7 mouse cellular contexts compared by ENCODE assay signal in the genomic region with DNA sequence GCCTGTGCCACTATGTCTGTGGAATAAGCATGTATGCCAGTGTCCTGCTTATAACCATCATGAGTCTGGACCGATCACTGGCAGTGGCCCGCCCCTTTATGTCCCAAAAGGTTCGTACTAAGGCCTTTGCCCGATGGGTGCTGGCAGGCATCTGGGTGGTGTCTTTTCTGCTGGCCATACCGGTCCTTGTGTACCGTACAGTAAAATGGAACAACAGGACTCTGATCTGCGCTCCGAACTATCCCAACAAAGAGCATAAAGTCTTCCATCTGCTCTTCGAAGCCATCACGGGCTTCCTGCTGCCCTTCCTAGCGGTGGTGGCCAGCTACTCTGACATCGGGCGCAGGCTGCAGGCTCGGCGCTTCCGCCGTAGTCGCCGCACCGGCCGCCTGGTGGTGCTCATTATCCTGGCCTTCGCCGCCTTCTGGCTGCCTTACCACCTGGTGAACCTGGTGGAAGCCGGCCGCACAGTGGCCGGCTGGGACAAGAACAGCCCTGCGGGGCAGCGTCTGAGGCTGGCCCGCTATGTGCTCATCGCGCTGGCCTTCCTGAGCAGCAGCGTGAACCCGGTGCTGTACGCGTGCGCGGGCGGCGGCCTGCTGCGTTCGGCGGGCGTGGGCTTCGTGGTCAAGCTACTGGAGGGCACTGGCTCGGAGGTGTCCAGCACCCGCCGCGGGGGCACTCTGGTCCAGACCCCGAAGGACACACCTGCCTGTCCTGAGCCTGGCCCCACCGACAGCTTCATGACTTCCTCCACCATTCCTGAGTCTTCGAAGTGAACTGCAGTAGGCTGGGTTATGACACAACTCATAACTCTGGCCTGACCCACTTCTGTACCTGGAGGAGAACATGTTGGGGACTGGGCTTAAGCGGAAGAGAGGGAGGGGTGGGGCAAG. TPM values are rescaled to one million over a fixed set of nuclear protein-coding genes. Genes with fewer than 3 reads are reported as not detected.
DNase-seq lines count a peak whose midpoint lies in the region; ATAC-seq lines count a peak whose summit lies in the region.

No protein-coding gene starts in this region.

- H3K4me2 ChIP-seq in heart, embryonic 15.5 days: peak overlapping the region; percentile 82
- peak overlapping the region; percentile 66 for H3K4me2 ChIP-seq in kidney, embryonic 16.5 days (replicated peaks; ENCODE audit: low read depth, low read length)

- H3K9ac ChIP-seq in heart, embryonic 15.5 days: peak overlapping the region; percentile 59
- H3K9ac ChIP-seq in kidney, embryonic 16.5 days (replicated peaks; ENCODE audit: low read length): peak overlapping the region; percentile 64

- no peak overlapping the region for H3K27ac ChIP-seq in heart, embryonic 15.5 days
- H3K27ac ChIP-seq in kidney, embryonic 16.5 days (ENCODE audit: low read length): no peak overlapping the region

- H3K36me3 ChIP-seq in heart, embryonic 15.5 days: no peaks in the 10 kb centered on the region
- no peaks in the 10 kb centered on the region for H3K36me3 ChIP-seq in kidney, embryonic 16.5 days (ENCODE audit: insufficient read depth, low read length)

- peaks cover 36% of the 10 kb centered on the region for H3K27me3 ChIP-seq in heart, embryonic 15.5 days
- H3K27me3 ChIP-seq in kidney, embryonic 16.5 days (ENCODE audit: insufficient read depth, low read length): peaks cover 34% of the 10 kb centered on the region

- peak overlapping the region; percentile 49 for H3K4me3 ChIP-seq in heart, embryonic 15.5 days
- H3K4me3 ChIP-seq in kidney, embryonic 16.5 days (ENCODE audit: low read length): peak overlapping the region; percentile 43

- DNase-seq in CD4-positive, CD25-positive, alpha-beta regulatory T cell, adult 2 months (ENCODE audit: low read depth, low spot score): peak; percentile 48
- DNase-seq in Muller cell, postnatal 12 days (ENCODE audit: inconsistent ontology term): peak; percentile 59
- DNase-seq in embryo, embryonic 11 days: peak; percentile 84
- peak; percentile 66 for DNase-seq in lung, postnatal 14 days
- DNase-seq in right cerebral cortex, postnatal 25 days: peak; percentile 35

- WGBS in heart, embryonic 15.5 days: 11% methylated on average over 52 of the region's 52 CpGs
- 13% methylated on average over 51 of the region's 52 CpGs for WGBS in kidney, embryonic 16.5 days

- peak; percentile 41; the same call in 1 of the 2 replicates for ATAC-seq in heart, embryonic 15.5 days (replicated peaks; ENCODE audit: insufficient number of reproducible peaks, insufficient read depth, low FRiP score, low read depth)
- ATAC-seq in kidney, embryonic 16.5 days (ENCODE audit: low FRiP score, low TSS enrichment): peak; percentile 73

- H3K4me1 ChIP-seq in heart, embryonic 15.5 days (replicated peaks): peaks cover 20% of the 10 kb centered on the region
- peaks cover 13% of the 10 kb centered on the region for H3K4me1 ChIP-seq in kidney, embryonic 16.5 days (ENCODE audit: insufficient read depth, low read length)

- no peaks in the 10 kb centered on the region for H3K9me3 ChIP-seq in heart, embryonic 15.5 days (replicated peaks)
- H3K9me3 ChIP-seq in kidney, embryonic 16.5 days (ENCODE audit: low read length): no peaks in the 10 kb centered on the region

RNA-seq across cellular contexts. Expression of gene Ltb4r1, which starts 2.0 kb away (rescaled TPM):
- polyA plus RNA-seq in heart, embryonic 15.5 days (2015; fragmentation: Nextera tagmentation; extraction: Ambion mirVana): 0.65 and 0.66 TPM in 2 replicates
- polyA plus RNA-seq in kidney, embryonic 16.5 days (2015; fragmentation: Nextera tagmentation; extraction: Ambion mirVana): 0.54 and 0.92 TPM in 2 replicates

RNA-seq across cellular contexts. Expression of gene Ltb4r2, which starts 6.5 kb away (rescaled TPM):
- 0.15 and 0.25 TPM in 2 replicates for polyA plus RNA-seq in heart, embryonic 15.5 days (2015; fragmentation: Nextera tagmentation; extraction: Ambion mirVana)
- 0.41 and 0.45 TPM in 2 replicates for polyA plus RNA-seq in kidney, embryonic 16.5 days (2015; fragmentation: Nextera tagmentation; extraction: Ambion mirVana)

RNA-seq across cellular contexts. Expression of gene Cideb, which starts 9.5 kb away (rescaled TPM):
- polyA plus RNA-seq in heart, embryonic 15.5 days (2015; fragmentation: Nextera tagmentation; extraction: Ambion mirVana): 1.2 and 1.6 TPM in 2 replicates
- 21.1 and 21.3 TPM in 2 replicates for polyA plus RNA-seq in kidney, embryonic 16.5 days (2015; fragmentation: Nextera tagmentation; extraction: Ambion mirVana)

RNA-seq across cellular contexts. Expression of gene Adcy4, which starts 16.1 kb away (rescaled TPM):
- 14.9 and 18.0 TPM in 2 replicates for polyA plus RNA-seq in heart, embryonic 15.5 days (2015; fragmentation: Nextera tagmentation; extraction: Ambion mirVana)
- 16.7 and 19.7 TPM in 2 replicates for polyA plus RNA-seq in kidney, embryonic 16.5 days (2015; fragmentation: Nextera tagmentation; extraction: Ambion mirVana)

RNA-seq across cellular contexts. Expression of gene Ripk3, which starts 20.9 kb away (rescaled TPM):
- polyA plus RNA-seq in heart, embryonic 15.5 days (2015; fragmentation: Nextera tagmentation; extraction: Ambion mirVana): 12.6 and 20.7 TPM in 2 replicates
- polyA plus RNA-seq in kidney, embryonic 16.5 days (2015; fragmentation: Nextera tagmentation; extraction: Ambion mirVana): 39.3 and 43.4 TPM in 2 replicates
